Mouse (Mus musculus): ENCODE measurements around the gene Arid1a.
"Not testable (repeated sequence)": the region's sequence is repeated elsewhere in the genome, so short reads cannot be mapped to it uniquely, and the experiment has no call there.

DNA sequence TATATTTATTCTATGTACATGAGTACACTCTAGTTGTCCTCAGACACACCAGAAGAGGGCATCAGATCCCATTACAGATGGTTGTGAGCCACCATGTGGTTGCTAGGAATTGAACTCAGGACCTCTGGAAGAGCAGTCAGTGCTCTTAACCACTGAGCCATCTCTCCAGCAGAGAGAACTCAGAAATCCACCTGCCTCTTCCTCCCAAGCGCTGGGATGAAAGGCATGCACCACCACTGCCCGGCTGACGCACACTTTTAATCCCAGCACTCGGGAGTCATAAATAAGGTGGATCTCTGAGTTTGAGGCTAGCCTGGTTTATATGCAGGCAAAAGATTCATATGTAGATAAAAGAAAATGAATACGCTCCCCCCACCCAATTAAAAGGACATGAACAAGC, 107.1 kb downstream of the Arid1a start:
- TF ChIP-seq CTCF (IDR thresholded peaks at IDR 0.05; ENCODE audit: insufficient read depth, low read length); POLR2A (IDR thresholded peaks at IDR 0.05; ENCODE audit: borderline replicate concordance, extremely low read depth, low read depth, low read length): not testable (repeated sequence)
